Mouse (Mus musculus) liver, embryonic 13.5 days (tissue): ENCODE measurements around the gene Rhof. TPM values are rescaled to one million over a fixed set of nuclear protein-coding genes. Genes with fewer than 3 reads are reported as not detected.

Experiments used
- ATAC-seq: fragments of 200-750 bp; cut with Nextera tagmentation; 2 replicates; pipeline ENCODE4 v1.8.0; 2017; ENCODE audit warnings: low read depth, mild to moderate bottlenecking, moderate number of reproducible peaks, moderate library complexity
- DNase-seq: peaks from one replicate; pipeline ENCODE4 v3.0.0; 2022
- H3K27ac ChIP-seq: fragments of 300-500 bp; sonication (generic); 2 replicates; pipeline ENCODE4 v1.5.1; 2015; ENCODE audit warnings: moderate library complexity, mild to moderate bottlenecking, inconsistent platforms
- H3K27me3 ChIP-seq: fragments of 300-500 bp; sonication (generic); 2 replicates; pipeline ENCODE4 v1.6.1; 2015; ENCODE audit warnings: mild to moderate bottlenecking, inconsistent platforms
- H3K36me3 ChIP-seq: fragments of 300-500 bp; sonication (generic); 2 replicates; pipeline ENCODE4 v1.6.1; 2015; ENCODE audit warnings: mild to moderate bottlenecking, inconsistent platforms
- H3K4me1 ChIP-seq: fragments of 300-500 bp; sonication (generic); replicated peaks from 2 replicates; pipeline ENCODE4 v1.6.1; 2015; ENCODE audit warnings: inconsistent platforms
- H3K4me2 ChIP-seq: fragments of 300-500 bp; sonication (generic); 2 replicates; pipeline ENCODE4 v1.6.1; 2015; ENCODE audit warnings: inconsistent platforms, mild to moderate bottlenecking, moderate library complexity
- H3K4me3 ChIP-seq: fragments of 300-500 bp; sonication (generic); replicated peaks from 2 replicates; pipeline ENCODE4 v1.5.1; 2015; ENCODE audit warnings: mild to moderate bottlenecking, inconsistent platforms
- H3K9ac ChIP-seq: fragments of 300-500 bp; sonication (generic); 2 replicates; pipeline ENCODE4 v1.6.1; 2015; ENCODE audit warnings: mild to moderate bottlenecking, inconsistent platforms
- H3K9me3 ChIP-seq: fragments of 300-500 bp; sonication (generic); replicated peaks from 2 replicates; pipeline ENCODE4 v1.6.1; 2016; ENCODE audit warnings: inconsistent platforms
- WGBS: fragments of 180-500 bp; shearing (Covaris S2); methylation state at CpG from one replicate; pipeline ENCODE4 v1.1.7; 2015; ENCODE audit not compliant: insufficient replicate concordance; 5-methylcytosine and 5-hydroxymethylcytosine counted together
- polyA plus RNA-seq: library from polyadenylated mRNA; unstranded; fragments of >200 nt; fragmentation: Nextera tagmentation; extraction: Ambion mirVana; gene quantifications from 2 replicates; pipeline ENCODE4 v1.2.1, GENCODE M21; 2015

Rhof gene
- polyA plus RNA-seq, 1 experiment from 2014 or later = 2.5 TPM

GRCm38 (mm10) chr5:123139722-123140627 is 7.5 kb upstream of the Rhof start:
- Histone ChIP-seq H3K36me3 (peaks cover 20% of the 10 kb centered on the region), H3K27ac (peak overlapping the region; percentile 100), H3K9me3 (no peaks in the 10 kb centered on the region), H3K9ac (peak overlapping the region; percentile 100), H3K4me3 (peak overlapping the region; percentile 96), H3K4me1 (peaks cover 69% of the 10 kb centered on the region), H3K27me3 (no peaks in the 10 kb centered on the region), H3K4me2 (peak overlapping the region; percentile 100)
- ATAC-seq (no peak), DNase-seq (no peak)
- WGBS = 2% methylated on average over 28 of the region's 28 CpGs

GRCm38 (mm10) chr5:123138953-123139721 is 6.6 kb upstream of the Rhof start:
- Histone ChIP-seq H3K4me3 (peak overlapping the region; percentile 96), H3K4me2 (peak overlapping the region; percentile 100), H3K36me3 (peaks cover 23% of the 10 kb centered on the region), H3K9ac (peak overlapping the region; percentile 100), H3K4me1 (peaks cover 69% of the 10 kb centered on the region), H3K27me3 (no peaks in the 10 kb centered on the region), H3K27ac (peak overlapping the region; percentile 100), H3K9me3 (no peaks in the 10 kb centered on the region)
- DNase-seq (peak; percentile 80), ATAC-seq (no peak)
- WGBS = 1% methylated on average over 39 of the region's 39 CpGs

GRCm38 (mm10) chr5:123138230-123138911 is 5.9 kb upstream of the Rhof start:
- peaks cover 69% of the 10 kb centered on the region for H3K4me1 ChIP-seq

GRCm38 (mm10) chr5:123137910-123138229 is 5.4 kb upstream of the Rhof start:
- Histone ChIP-seq H3K27ac (peak overlapping the region; percentile 100), H3K9me3 (no peaks in the 10 kb centered on the region), H3K27me3 (no peaks in the 10 kb centered on the region), H3K9ac (peak overlapping the region; percentile 100), H3K4me1 (peaks cover 69% of the 10 kb centered on the region), H3K4me3 (peak overlapping the region; percentile 96), H3K36me3 (peaks cover 31% of the 10 kb centered on the region), H3K4me2 (peak overlapping the region; percentile 100)
- WGBS = 4% methylated on average over 6 of the region's 6 CpGs
- DNase-seq (no peak), ATAC-seq (no peak)

More at GRCm38 (mm10) chr5:123138230-123138911, 5.9 kb upstream of the Rhof start:
- peak overlapping the region; percentile 96 for H3K4me3 ChIP-seq
- peaks cover 28% of the 10 kb centered on the region for H3K36me3 ChIP-seq
- H3K4me2 ChIP-seq = peak overlapping the region; percentile 100
- DNase-seq (peak; percentile 64), ATAC-seq (peak; percentile 49)
- H3K27me3 ChIP-seq = no peaks in the 10 kb centered on the region
- no peaks in the 10 kb centered on the region for H3K9me3 ChIP-seq
- WGBS = under 1% methylated on average over 40 of the region's 40 CpGs
- peak overlapping the region; percentile 100 for H3K9ac ChIP-seq
- H3K27ac ChIP-seq = peak overlapping the region; percentile 100

- Histone ChIP-seq H3K36me3 (peaks cover 31% of the 10 kb centered on the region), H3K4me2 (peak overlapping the region; percentile 100), H3K27ac (peak overlapping the region; percentile 100), H3K9me3 (no peaks in the 10 kb centered on the region), H3K4me3 (peak overlapping the region; percentile 96), H3K27me3 (no peaks in the 10 kb centered on the region), H3K9ac (peak overlapping the region; percentile 100), H3K4me1 (peaks cover 75% of the 10 kb centered on the region)
- DNase-seq = peak; percentile 84
- ATAC-seq = peak; percentile 19
- 3% methylated on average over 20 of the region's 20 CpGs for WGBS
Observed at GRCm38 (mm10) chr5:123137044-123137909, 4.8 kb upstream of the Rhof start.

- Histone ChIP-seq H3K4me2 (peak overlapping the region; percentile 100), H3K9me3 (no peaks in the 10 kb centered on the region), H3K9ac (peak overlapping the region; percentile 100), H3K4me3 (peak overlapping the region; percentile 96), H3K27ac (peak overlapping the region; percentile 100), H3K27me3 (no peaks in the 10 kb centered on the region), H3K36me3 (peaks cover 31% of the 10 kb centered on the region), H3K4me1 (peaks cover 83% of the 10 kb centered on the region)
- WGBS = 1% methylated on average over 13 of the region's 13 CpGs
- ATAC-seq = peak; percentile 64
- DNase-seq = peak; percentile 91
Observed at GRCm38 (mm10) chr5:123136361-123137043, 4.0 kb upstream of the Rhof start.

GRCm38 (mm10) chr5:123135471-123136360 is 3.2 kb upstream of the Rhof start:
- peak overlapping the region; percentile 100 for H3K27ac ChIP-seq
- H3K9me3 ChIP-seq = no peaks in the 10 kb centered on the region
- 9% methylated on average over 30 of the region's 30 CpGs for WGBS
- peak overlapping the region; percentile 100 for H3K9ac ChIP-seq
- peak; percentile 34 for ATAC-seq
- peak overlapping the region; percentile 96 for H3K4me3 ChIP-seq
- H3K27me3 ChIP-seq = 0 out of 2 replicates have a peak, but pooled peaks cover 1% of the 10 kb centered on the region
- peaks cover 91% of the 10 kb centered on the region for H3K4me1 ChIP-seq
- peak; percentile 86 for DNase-seq
- H3K4me2 ChIP-seq = peak overlapping the region; percentile 100
- H3K36me3 ChIP-seq = peaks cover 31% of the 10 kb centered on the region

GRCm38 (mm10) chr5:123134875-123135382 is 2.4 kb upstream of the Rhof start:
- WGBS = 50% methylated on average over 8 of the region's 8 CpGs
- DNase-seq (no peak), ATAC-seq (no peak)
- Histone ChIP-seq H3K4me3 (peak overlapping the region; percentile 96), H3K27me3 (0 out of 2 replicates have a peak, but pooled peaks cover 4% of the 10 kb centered on the region), H3K9me3 (no peaks in the 10 kb centered on the region), H3K9ac (peak overlapping the region; percentile 100), H3K4me1 (peaks cover 91% of the 10 kb centered on the region), H3K27ac (peak overlapping the region; percentile 100), H3K36me3 (peaks cover 31% of the 10 kb centered on the region), H3K4me2 (peak overlapping the region; percentile 100)

GRCm38 (mm10) chr5:123134186-123134874 is 1.8 kb upstream of the Rhof start:
- Histone ChIP-seq H3K27ac (peak overlapping the region; percentile 100), H3K4me3 (peak overlapping the region; percentile 96), H3K36me3 (peaks cover 31% of the 10 kb centered on the region), H3K4me1 (peaks cover 91% of the 10 kb centered on the region), H3K9me3 (no peaks in the 10 kb centered on the region), H3K9ac (peak overlapping the region; percentile 100), H3K27me3 (0 out of 2 replicates have a peak, but pooled peaks cover 9% of the 10 kb centered on the region), H3K4me2 (peak overlapping the region; percentile 100)
- ATAC-seq (no peak), DNase-seq (no peak)
- 46% methylated on average over 13 of the region's 13 CpGs for WGBS
